9 mouse cellular contexts compared by ENCODE assay signal in the genomic region with DNA sequence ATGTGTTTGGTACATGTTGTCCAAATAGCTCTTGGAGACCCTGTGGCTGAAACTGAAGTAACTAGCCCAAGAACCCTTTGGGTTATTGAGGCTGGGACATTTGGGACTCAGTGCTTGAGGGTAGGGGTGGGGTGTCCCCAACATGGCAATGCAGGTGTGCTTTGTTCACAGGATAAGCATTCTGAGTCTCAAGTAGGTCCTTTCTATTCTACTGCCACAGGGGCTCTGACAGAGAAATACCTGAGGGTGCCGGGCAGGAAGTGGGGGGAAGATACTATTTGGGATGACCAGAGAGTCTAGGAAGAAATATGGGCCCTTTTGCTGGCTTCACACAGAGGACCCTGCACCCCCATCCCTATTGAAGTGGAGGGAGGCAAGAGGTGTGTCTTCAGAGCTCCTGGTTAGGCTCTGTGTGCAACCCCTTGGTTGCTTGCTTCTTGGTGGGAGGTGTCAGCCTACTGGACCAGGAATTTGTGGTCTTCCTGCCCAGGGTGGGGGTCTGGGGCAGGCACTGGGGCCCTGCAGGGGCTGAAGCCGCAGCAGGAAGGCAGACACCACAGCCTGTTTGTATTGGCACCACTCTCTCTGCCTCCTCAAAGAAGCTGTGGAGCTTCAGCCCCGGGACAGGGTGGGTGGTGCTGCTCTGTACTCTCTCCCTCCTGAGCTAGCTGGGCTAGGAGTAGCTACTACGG. TPM values are rescaled to one million over a fixed set of nuclear protein-coding genes. Genes with fewer than 3 reads are reported as not detected.
DNase-seq lines count a peak whose midpoint lies in the region; ATAC-seq and TF ChIP-seq lines count a peak whose summit lies in the region.
"Had no signal": no experiment of that assay in that cellular context is flagged by ENCODE, and none has a peak within 500 bp of the region (broad histone marks: within the 10 kb centered on the region; RNA-seq: fewer than 3 reads in every experiment).

No protein-coding gene starts in this region.

- intact Hi-C loops in heart, adult 2 months (cut with DNase I): no loop called here
- intact Hi-C loops in heart, postnatal 25 days (cut with DNase I): no loop called here
- intact Hi-C loops in left cerebral cortex, postnatal 14 days (cut with DNase I): no loop called here

- no peaks in the 10 kb centered on the region for H3K9me3 ChIP-seq in embryonic facial prominence, embryonic 15.5 days (replicated peaks)
- no peaks in the 10 kb centered on the region for H3K9me3 ChIP-seq in midbrain, embryonic 15.5 days

- no peaks in the 10 kb centered on the region for H3K27me3 ChIP-seq in heart, adult 2 months (ENCODE audit: control insufficient read depth, insufficient read depth, low read length)
- peaks cover 20% of the 10 kb centered on the region for H3K27me3 ChIP-seq in embryonic facial prominence, embryonic 15.5 days
- H3K27me3 ChIP-seq in liver, adult 2 months (ENCODE audit: control insufficient read depth, insufficient read depth, low read length): no peaks in the 10 kb centered on the region
- peaks cover 12% of the 10 kb centered on the region for H3K27me3 ChIP-seq in midbrain, embryonic 15.5 days (replicated peaks)

- WGBS in heart, adult 2 months: 38% methylated on average over 4 of the region's 4 CpGs
- 44% methylated on average over 4 of the region's 4 CpGs for WGBS in embryonic facial prominence, embryonic 15.5 days
- 30% methylated on average over 4 of the region's 4 CpGs for WGBS in liver, adult 2 months
- WGBS in midbrain, embryonic 15.5 days: 79% methylated on average over 4 of the region's 4 CpGs

- no peak for TF ChIP-seq POLR2A in heart, adult 2 months (IDR thresholded peaks at IDR 0.05; ENCODE audit: insufficient read depth, low read depth, low read length)
- TF ChIP-seq POLR2A in liver, adult 2 months (IDR thresholded peaks at IDR 0.05; ENCODE audit: extremely low read depth, insufficient read depth, low read length): no peak

- no peak for TF ChIP-seq CTCF in heart, adult 2 months (IDR thresholded peaks at IDR 0.05)
- no peak for TF ChIP-seq CTCF in liver, adult 2 months (IDR thresholded peaks at IDR 0.05; ENCODE audit: low read depth, low read length)

- peaks cover 27% of the 10 kb centered on the region for H3K4me1 ChIP-seq in heart, adult 2 months (ENCODE audit: control insufficient read depth, insufficient read depth, low read length)
- peaks cover 66% of the 10 kb centered on the region for H3K4me1 ChIP-seq in embryonic facial prominence, embryonic 15.5 days
- H3K4me1 ChIP-seq in liver, adult 2 months (ENCODE audit: control insufficient read depth, insufficient read depth, low read length): peaks cover 31% of the 10 kb centered on the region
- peaks cover 42% of the 10 kb centered on the region for H3K4me1 ChIP-seq in midbrain, embryonic 15.5 days

- no peak for DNase-seq in heart, adult 2 months
- no peak for DNase-seq in heart, postnatal 25 days (ENCODE audit: low spot score)
- peak; percentile 73 for DNase-seq in 3134 (ENCODE audit: extremely low read depth, insufficient read length, low spot score)
- DNase-seq in liver, adult 2 months (ENCODE audit: extremely low read depth, low read depth, low spot score): no peak
- no peak for DNase-seq in retina, postnatal 1 day
- DNase-seq in left cerebral cortex, postnatal 14 days (ENCODE audit: low spot score in 2 of 2): no peak
- DNase-seq: cerebellum, adult 2 months had no signal

- peak overlapping the region; percentile 11; the same call in 1 of the 2 replicates for H3K4me3 ChIP-seq in heart, adult 2 months
- no peak overlapping the region for H3K4me3 ChIP-seq in embryonic facial prominence, embryonic 15.5 days (replicated peaks)
- no peak overlapping the region for H3K4me3 ChIP-seq in liver, adult 2 months (ENCODE audit: insufficient read depth, low read depth, low read length)
- no peak overlapping the region for H3K4me3 ChIP-seq in midbrain, embryonic 15.5 days

- H3K79me2 ChIP-seq in heart, adult 2 months (replicated peaks; ENCODE audit: control insufficient read depth, insufficient read depth, low read length): peaks cover 2% of the 10 kb centered on the region; the same call in 1 of the 2 replicates
- peaks cover 37% of the 10 kb centered on the region for H3K79me2 ChIP-seq in liver, adult 2 months (ENCODE audit: control insufficient read depth, insufficient read depth, low read length)

- H3K9ac ChIP-seq in heart, adult 2 months (ENCODE audit: low read depth, low read length): peak overlapping the region; percentile 81
- H3K9ac ChIP-seq in embryonic facial prominence, embryonic 15.5 days: no peak overlapping the region
- H3K9ac ChIP-seq in liver, adult 2 months (ENCODE audit: low read depth, low read length): peak overlapping the region; percentile 39
- no peak overlapping the region for H3K9ac ChIP-seq in midbrain, embryonic 15.5 days

- no peaks in the 10 kb centered on the region for H3K36me3 ChIP-seq in heart, adult 2 months (ENCODE audit: control insufficient read depth, insufficient read depth, low read length)
- H3K36me3 ChIP-seq in embryonic facial prominence, embryonic 15.5 days: peaks cover 2% of the 10 kb centered on the region; the same call in 1 of the 2 replicates
- no peaks in the 10 kb centered on the region for H3K36me3 ChIP-seq in liver, adult 2 months (ENCODE audit: control insufficient read depth, insufficient read depth, low read length)
- H3K36me3 ChIP-seq in midbrain, embryonic 15.5 days (replicated peaks): peaks cover 2% of the 10 kb centered on the region; the same call in 1 of the 2 replicates

- TF ChIP-seq EP300 in heart, adult 2 months (IDR thresholded peaks at IDR 0.05; ENCODE audit: insufficient read depth, low read depth, low read length): no peak

- H3K4me2 ChIP-seq in embryonic facial prominence, embryonic 15.5 days (replicated peaks): peak overlapping the region; percentile 90
- H3K4me2 ChIP-seq in midbrain, embryonic 15.5 days: no peak overlapping the region

- H3K27ac ChIP-seq in heart, adult 2 months: peak overlapping the region; percentile 91
- H3K27ac ChIP-seq in embryonic facial prominence, embryonic 15.5 days (replicated peaks): peak overlapping the region; percentile 92
- H3K27ac ChIP-seq in liver, adult 2 months (replicated peaks; ENCODE audit: insufficient read depth, low read depth, low read length): peak overlapping the region; percentile 92
- H3K27ac ChIP-seq in midbrain, embryonic 15.5 days: no peak overlapping the region

- no peak; the same call in 1 of the 2 replicates for ATAC-seq in embryonic facial prominence, embryonic 15.5 days (ENCODE audit: insufficient number of reproducible peaks, low FRiP score, low TSS enrichment, low read depth)
- ATAC-seq in midbrain, embryonic 15.5 days (replicated peaks): no peak

RNA-seq across cellular contexts. Expression of gene Tspan4, which starts 2.7 kb away (rescaled TPM):
- 10 to 100 TPM; 17.1 to 40.0 TPM for total RNA-seq in heart, adult 2 months (2021)
- polyA plus RNA-seq in heart, adult 2 months (2012; rRNA removed): 61.9 and 77.5 TPM in 2 replicates
- total RNA-seq in heart, postnatal 25 days (2021): 10 to 100 TPM; 17.5 to 39.0 TPM
- polyA plus RNA-seq in embryonic facial prominence, embryonic 15.5 days (2015; fragmentation: Nextera tagmentation; extraction: Ambion mirVana): 60.8 and 67.9 TPM in 2 replicates
- 66.9 and 67.1 TPM in 2 replicates for total RNA-seq in liver, adult 2 months (2014; rRNA removed)
- polyA plus RNA-seq in liver, adult 2 months (2012; rRNA removed): 78.1 and 135 TPM in 2 replicates
- 49.1 and 55.3 TPM in 2 replicates for polyA plus RNA-seq in midbrain, embryonic 15.5 days (2015; fragmentation: Nextera tagmentation; extraction: Ambion mirVana)
- 10 to 100 TPM; 23.2 to 23.7 TPM for total RNA-seq in left cerebral cortex, postnatal 14 days (2021)

RNA-seq across cellular contexts. Expression of gene Polr2l, which starts 2.8 kb away (rescaled TPM):
- total RNA-seq in heart, adult 2 months (2021): 10 to 100 TPM; 71.7 to 82.8 TPM
- 62.6 and 64.4 TPM in 2 replicates for polyA plus RNA-seq in heart, adult 2 months (2012; rRNA removed)
- total RNA-seq in heart, postnatal 25 days (2021): 10 to 100 TPM; 74.3 to 74.7 TPM
- polyA plus RNA-seq in embryonic facial prominence, embryonic 15.5 days (2015; fragmentation: Nextera tagmentation; extraction: Ambion mirVana): 63.9 and 66.4 TPM in 2 replicates
- total RNA-seq in liver, adult 2 months (2014; rRNA removed): 41.1 and 43.3 TPM in 2 replicates
- 42.8 and 45.7 TPM in 2 replicates for polyA plus RNA-seq in liver, adult 2 months (2012; rRNA removed)
- polyA plus RNA-seq in midbrain, embryonic 15.5 days (2015; fragmentation: Nextera tagmentation; extraction: Ambion mirVana): 82.4 and 83.8 TPM in 2 replicates
- 10 to 100 TPM; 43.8 to 44.4 TPM for total RNA-seq in left cerebral cortex, postnatal 14 days (2021)

RNA-seq across cellular contexts. Expression of gene Cd151, which starts 10.5 kb away (rescaled TPM):
- 100 to 1,000 TPM; 272 to 334 TPM for total RNA-seq in heart, adult 2 months (2021)
- 395 and 491 TPM in 2 replicates for polyA plus RNA-seq in heart, adult 2 months (2012; rRNA removed)
- 100 to 1,000 TPM; 280 TPM for total RNA-seq in heart, postnatal 25 days (2021)
- 23.9 and 26.5 TPM in 2 replicates for polyA plus RNA-seq in embryonic facial prominence, embryonic 15.5 days (2015; fragmentation: Nextera tagmentation; extraction: Ambion mirVana)
- 51.9 and 52.7 TPM in 2 replicates for total RNA-seq in liver, adult 2 months (2014; rRNA removed)
- 92.8 and 103 TPM in 2 replicates for polyA plus RNA-seq in liver, adult 2 months (2012; rRNA removed)
- 18.8 and 20.5 TPM in 2 replicates for polyA plus RNA-seq in midbrain, embryonic 15.5 days (2015; fragmentation: Nextera tagmentation; extraction: Ambion mirVana)
- total RNA-seq in left cerebral cortex, postnatal 14 days (2021): 10 to 100 TPM; 27.5 to 33.8 TPM

RNA-seq across cellular contexts. Expression of gene Cracr2b, which starts 16.8 kb away (rescaled TPM):
- total RNA-seq in heart, adult 2 months (2021): 10 to 100 TPM; 15.4 to 19.4 TPM
- polyA plus RNA-seq in heart, adult 2 months (2012; rRNA removed): 23.8 and 35.0 TPM in 2 replicates
- total RNA-seq in heart, postnatal 25 days (2021): 10 to 100 TPM; 19.7 to 23.1 TPM
- 21.6 and 26.9 TPM in 2 replicates for polyA plus RNA-seq in embryonic facial prominence, embryonic 15.5 days (2015; fragmentation: Nextera tagmentation; extraction: Ambion mirVana)
- total RNA-seq in liver, adult 2 months (2014; rRNA removed): 3.7 and 4.3 TPM in 2 replicates
- 4.7 and 8.7 TPM in 2 replicates for polyA plus RNA-seq in liver, adult 2 months (2012; rRNA removed)
- polyA plus RNA-seq in midbrain, embryonic 15.5 days (2015; fragmentation: Nextera tagmentation; extraction: Ambion mirVana): 7.6 and 8.7 TPM in 2 replicates
- total RNA-seq in left cerebral cortex, postnatal 14 days (2021): 1 to 10 TPM; 5.3 to 5.6 TPM

RNA-seq across cellular contexts. Expression of gene Pnpla2, which starts 22.7 kb away (rescaled TPM):
- total RNA-seq in heart, adult 2 months (2021): 100 to 1,000 TPM; 398 to 572 TPM
- polyA plus RNA-seq in heart, adult 2 months (2012; rRNA removed): 597 and 669 TPM in 2 replicates
- total RNA-seq in heart, postnatal 25 days (2021): 100 to 1,000 TPM; 409 to 426 TPM
- 22.2 and 27.9 TPM in 2 replicates for polyA plus RNA-seq in embryonic facial prominence, embryonic 15.5 days (2015; fragmentation: Nextera tagmentation; extraction: Ambion mirVana)
- total RNA-seq in liver, adult 2 months (2014; rRNA removed): 22.6 and 31.7 TPM in 2 replicates
- 83.7 and 84.8 TPM in 2 replicates for polyA plus RNA-seq in liver, adult 2 months (2012; rRNA removed)
- polyA plus RNA-seq in midbrain, embryonic 15.5 days (2015; fragmentation: Nextera tagmentation; extraction: Ambion mirVana): 17.7 and 20.1 TPM in 2 replicates
- total RNA-seq in left cerebral cortex, postnatal 14 days (2021): 10 to 100 TPM; 22.9 to 28.8 TPM

Comparison
In these comparisons a context has a peak if more than half of its experiments do, and no peak if none do; other contexts are left out.
1. H3K9ac ChIP-seq: peak in heart, adult 2 months (single experiment) and liver, adult 2 months (single experiment); none in embryonic facial prominence, embryonic 15.5 days (single experiment) and midbrain, embryonic 15.5 days (single experiment).